Mouse (Mus musculus): ENCODE data around the gene Cfap61.

GRCm38 (mm10) chr2:145905156-145905555 lies 29.4 kb upstream of the Cfap61 start:
- TF ChIP-seq CTCF (IDR thresholded peaks at IDR 0.05; ENCODE audit: borderline replicate concordance, control insufficient read depth, extremely low read depth, insufficient read depth, low read length, poor library complexity) (no peak), POLR2A (IDR thresholded peaks at IDR 0.05; ENCODE audit: control insufficient read depth, extremely low read depth, insufficient read depth, low read length, poor library complexity) (no peak)
